In genomic region chr5:137511706-137512105, GRCm38 (mm10) we compare ENCODE assay signal across 9 mouse cellular contexts. TPM values are rescaled to one million over a fixed set of nuclear protein-coding genes. Genes with fewer than 3 reads are reported as not detected.
DNase-seq lines count a peak whose midpoint lies in the region; ATAC-seq lines count a peak whose summit lies in the region.
"Had no signal": no experiment of that assay in that cellular context is flagged by ENCODE, and none has a peak within 500 bp of the region (broad histone marks: within the 10 kb centered on the region; RNA-seq: fewer than 3 reads in every experiment).

No protein-coding gene starts in this region.

- H3K4me3 ChIP-seq in neural tube, embryonic 11.5 days (ENCODE audit: low read depth, low read length) = peak overlapping the region; percentile 100
- peak overlapping the region; percentile 98 for H3K4me3 ChIP-seq in limb, embryonic 13.5 days
- H3K4me3 ChIP-seq in stomach, embryonic 15.5 days (replicated peaks) = peak overlapping the region; percentile 90

- WGBS in neural tube, embryonic 11.5 days = 68% methylated on average over 3 of the region's 3 CpGs
- 63% methylated on average over 3 of the region's 3 CpGs for WGBS in limb, embryonic 13.5 days
- WGBS in stomach, embryonic 15.5 days = 57% methylated on average over 3 of the region's 3 CpGs

- no peak overlapping the region for H3K27ac ChIP-seq in neural tube, embryonic 11.5 days (ENCODE audit: low read depth, low read length)
- H3K27ac ChIP-seq in limb, embryonic 13.5 days = no peak overlapping the region; the same call in 1 of the 2 replicates
- no peak overlapping the region for H3K27ac ChIP-seq in stomach, embryonic 15.5 days

- H3K36me3 ChIP-seq in neural tube, embryonic 11.5 days (ENCODE audit: control insufficient read depth, insufficient read depth, low read length) = no peaks in the 10 kb centered on the region
- peaks cover 12% of the 10 kb centered on the region for H3K36me3 ChIP-seq in limb, embryonic 13.5 days
- H3K36me3 ChIP-seq in stomach, embryonic 15.5 days = no peaks in the 10 kb centered on the region

- ATAC-seq in neural tube, embryonic 11.5 days (ENCODE audit: insufficient read depth, low FRiP score, low TSS enrichment) = no peak
- ATAC-seq in limb, embryonic 13.5 days (ENCODE audit: low FRiP score, low read depth) = no peak
- no peak for ATAC-seq in stomach, embryonic 15.5 days (ENCODE audit: insufficient read depth, low FRiP score, low read depth)

- H3K4me1 ChIP-seq in neural tube, embryonic 11.5 days (ENCODE audit: control insufficient read depth, insufficient read depth, low read length) = peaks cover 13% of the 10 kb centered on the region
- H3K4me1 ChIP-seq in limb, embryonic 13.5 days = peaks cover 49% of the 10 kb centered on the region
- H3K4me1 ChIP-seq in stomach, embryonic 15.5 days = peaks cover 24% of the 10 kb centered on the region

- H3K9ac ChIP-seq in neural tube, embryonic 11.5 days (ENCODE audit: low read length) = peak overlapping the region; percentile 39; the same call in 1 of the 2 replicates
- peak overlapping the region; percentile 99 for H3K9ac ChIP-seq in limb, embryonic 13.5 days
- no peak overlapping the region for H3K9ac ChIP-seq in stomach, embryonic 15.5 days

- no peaks in the 10 kb centered on the region for H3K9me3 ChIP-seq in neural tube, embryonic 11.5 days (ENCODE audit: control insufficient read depth, low read length)
- H3K9me3 ChIP-seq in limb, embryonic 13.5 days = no peaks in the 10 kb centered on the region
- no peaks in the 10 kb centered on the region for H3K9me3 ChIP-seq in stomach, embryonic 15.5 days

- H3K27me3 ChIP-seq in neural tube, embryonic 11.5 days (ENCODE audit: control insufficient read depth, insufficient read depth, low read length) = no peaks in the 10 kb centered on the region
- no peaks in the 10 kb centered on the region for H3K27me3 ChIP-seq in limb, embryonic 13.5 days
- H3K27me3 ChIP-seq in stomach, embryonic 15.5 days (replicated peaks) = no peaks in the 10 kb centered on the region

- peak overlapping the region; percentile 77 for H3K4me2 ChIP-seq in neural tube, embryonic 11.5 days (ENCODE audit: low read depth)
- peak overlapping the region; percentile 87 for H3K4me2 ChIP-seq in limb, embryonic 13.5 days (replicated peaks)
- peak overlapping the region; percentile 81 for H3K4me2 ChIP-seq in stomach, embryonic 15.5 days

- DNase-seq in cerebellum, adult 9-10 months = peak; percentile 51
- DNase-seq in cerebellum, postnatal 10 days = no peak
- DNase-seq in neural tube, embryonic 11.5 days (ENCODE audit: low spot score) = no peak
- no peak for DNase-seq in neural tube, embryonic 10.5 days (ENCODE audit: extremely low spot score, low spot score)
- no peak for DNase-seq in adipocyte (ENCODE audit: low spot score)
- no peak for DNase-seq in frontal cortex, postnatal 14 days (ENCODE audit: low spot score in 2 of 2)

RNA-seq across cellular contexts. Expression of gene Gigyf1, which starts 6.6 kb away (rescaled TPM):
- 9.5 and 10.6 TPM in 2 replicates for polyA plus RNA-seq in neural tube, embryonic 11.5 days (2014; fragmentation: Nextera tagmentation; extraction: Ambion mirVana)
- polyA plus RNA-seq in limb, embryonic 13.5 days (2015; fragmentation: Nextera tagmentation; extraction: Ambion mirVana) = 16.1 and 16.7 TPM in 2 replicates
- polyA plus RNA-seq in stomach, embryonic 15.5 days (2015; fragmentation: Nextera tagmentation; extraction: Ambion mirVana) = 10.2 and 12.2 TPM in 2 replicates

RNA-seq across cellular contexts. Expression of gene Pop7, which starts 9.4 kb away (rescaled TPM):
- 53.9 and 57.9 TPM in 2 replicates for polyA plus RNA-seq in neural tube, embryonic 11.5 days (2014; fragmentation: Nextera tagmentation; extraction: Ambion mirVana)
- polyA plus RNA-seq in limb, embryonic 13.5 days (2015; fragmentation: Nextera tagmentation; extraction: Ambion mirVana) = 48.4 and 54.0 TPM in 2 replicates
- 52.4 and 54.6 TPM in 2 replicates for polyA plus RNA-seq in stomach, embryonic 15.5 days (2015; fragmentation: Nextera tagmentation; extraction: Ambion mirVana)

RNA-seq across cellular contexts. Expression of gene Epo, which starts 21.3 kb away (rescaled TPM):
- 0.34 and 0.51 TPM in 2 replicates for polyA plus RNA-seq in neural tube, embryonic 11.5 days (2014; fragmentation: Nextera tagmentation; extraction: Ambion mirVana)
- polyA plus RNA-seq in limb, embryonic 13.5 days (2015; fragmentation: Nextera tagmentation; extraction: Ambion mirVana) = 0.78 and 0.86 TPM in 2 replicates
- polyA plus RNA-seq in stomach, embryonic 15.5 days (2015; fragmentation: Nextera tagmentation; extraction: Ambion mirVana) = not detected in 2 replicates
- polyA plus RNA-seq: liver, adult 2 months had no signal

RNA-seq across cellular contexts. Expression of gene Gnb2, which starts 21.6 kb away (rescaled TPM):
- polyA plus RNA-seq in neural tube, embryonic 11.5 days (2014; fragmentation: Nextera tagmentation; extraction: Ambion mirVana) = 449 and 479 TPM in 2 replicates
- polyA plus RNA-seq in limb, embryonic 13.5 days (2015; fragmentation: Nextera tagmentation; extraction: Ambion mirVana) = 343 and 352 TPM in 2 replicates
- 359 and 366 TPM in 2 replicates for polyA plus RNA-seq in stomach, embryonic 15.5 days (2015; fragmentation: Nextera tagmentation; extraction: Ambion mirVana)

RNA-seq across cellular contexts. Expression of gene Zan, which starts 34.8 kb away (rescaled TPM):
- polyA plus RNA-seq in neural tube, embryonic 11.5 days (2014; fragmentation: Nextera tagmentation; extraction: Ambion mirVana) = 0.05 TPM in 1 of 2 replicates, not detected in the other
- 0.05 and 0.29 TPM in 2 replicates for polyA plus RNA-seq in limb, embryonic 13.5 days (2015; fragmentation: Nextera tagmentation; extraction: Ambion mirVana)
- polyA plus RNA-seq in stomach, embryonic 15.5 days (2015; fragmentation: Nextera tagmentation; extraction: Ambion mirVana) = 0.72 and 0.94 TPM in 2 replicates
